Mouse (Mus musculus): ENCODE results near the gene Casp9.

Gene Casp9

GRCm38 (mm10) chr4:141817706-141818105, 24.3 kb downstream of the Casp9 start:
- no peak for DNase-seq (ENCODE audit: low spot score)

GRCm38 (mm10) chr4:141818861-141819260, 25.4 kb downstream of the Casp9 start:
- DNase-seq (ENCODE audit: low spot score) = no peak

GRCm38 (mm10) chr4:141819316-141819715, 25.9 kb downstream of the Casp9 start:
- DNase-seq (ENCODE audit: low spot score) = no peak

GRCm38 (mm10) chr4:141821178-141821577, 27.8 kb downstream of the Casp9 start:
- peak; percentile 47 for DNase-seq (ENCODE audit: low spot score)

GRCm38 (mm10) chr4:141822089-141822488, 28.7 kb downstream of the Casp9 start:
- DNase-seq (ENCODE audit: low spot score) = no peak

GRCm38 (mm10) chr4:141822979-141823378, 29.6 kb downstream of the Casp9 start:
- peak; percentile 21 for DNase-seq (ENCODE audit: low spot score)

- DNase-seq (ENCODE audit: low spot score) = no peak
Measured at GRCm38 (mm10) chr4:141826060-141826459, 32.6 kb downstream of the Casp9 start, which contains the start of gene Cela2a. Gene Cela2a (minus strand): TSS chr4:141826160.

- DNase-seq (ENCODE audit: low spot score) = peak; percentile 29
Measured at GRCm38 (mm10) chr4:141827401-141827800, 34.0 kb downstream of the Casp9 start.

GRCm38 (mm10) chr4:141828177-141828576, 34.8 kb downstream of the Casp9 start:
- no peak for DNase-seq (ENCODE audit: low spot score)

GRCm38 (mm10) chr4:141830381-141830780, 37.0 kb downstream of the Casp9 start:
- DNase-seq (ENCODE audit: low spot score) = no peak

GRCm38 (mm10) chr4:141831361-141831760, 37.9 kb downstream of the Casp9 start:
- no peak for DNase-seq (ENCODE audit: low spot score)

GRCm38 (mm10) chr4:141833911-141834310, 40.5 kb downstream of the Casp9 start:
- DNase-seq (ENCODE audit: low spot score) = no peak

GRCm38 (mm10) chr4:141834536-141835095, 41.2 kb downstream of the Casp9 start:
- DNase-seq (ENCODE audit: low spot score) = no peak

- no peak for DNase-seq (ENCODE audit: low spot score)
Measured at GRCm38 (mm10) chr4:141845999-141846398, 52.6 kb downstream of the Casp9 start, which contains the start of gene Ctrc. Gene Ctrc (minus strand): TSS chr4:141846359.

GRCm38 (mm10) chr4:141853437-141853836, 60.0 kb downstream of the Casp9 start:
- DNase-seq (ENCODE audit: low spot score) = no peak

GRCm38 (mm10) chr4:141857422-141857930, 64.1 kb downstream of the Casp9 start:
- DNase-seq (ENCODE audit: low spot score) = no peak

- DNase-seq (ENCODE audit: low spot score) = no peak
Measured at GRCm38 (mm10) chr4:141858501-141858900, 65.1 kb downstream of the Casp9 start.

- no peak for DNase-seq (ENCODE audit: low spot score)
Measured at GRCm38 (mm10) chr4:141859351-141859750, 65.9 kb downstream of the Casp9 start.

- DNase-seq (ENCODE audit: low spot score) = no peak
Measured at GRCm38 (mm10) chr4:141860246-141860841, 66.9 kb downstream of the Casp9 start.

- no peak for DNase-seq (ENCODE audit: low spot score)
Measured at GRCm38 (mm10) chr4:141861591-141862295, 68.3 kb downstream of the Casp9 start.

- DNase-seq (ENCODE audit: low spot score) = no peak
Measured at GRCm38 (mm10) chr4:141862867-141863266, 69.5 kb downstream of the Casp9 start.

GRCm38 (mm10) chr4:141863726-141864280, 70.4 kb downstream of the Casp9 start:
- DNase-seq (ENCODE audit: low spot score) = no peak

GRCm38 (mm10) chr4:141864506-141864905, 71.1 kb downstream of the Casp9 start:
- DNase-seq (ENCODE audit: low spot score) = no peak
